Mouse (Mus musculus): ENCODE results near the gene Itpkb. TPM values are rescaled to one million over a fixed set of nuclear protein-coding genes. Genes with fewer than 3 reads are reported as not detected.

Gene Itpkb
- polyA plus RNA-seq, 1 experiment from 2014 or later = 1.3 TPM

DNA sequence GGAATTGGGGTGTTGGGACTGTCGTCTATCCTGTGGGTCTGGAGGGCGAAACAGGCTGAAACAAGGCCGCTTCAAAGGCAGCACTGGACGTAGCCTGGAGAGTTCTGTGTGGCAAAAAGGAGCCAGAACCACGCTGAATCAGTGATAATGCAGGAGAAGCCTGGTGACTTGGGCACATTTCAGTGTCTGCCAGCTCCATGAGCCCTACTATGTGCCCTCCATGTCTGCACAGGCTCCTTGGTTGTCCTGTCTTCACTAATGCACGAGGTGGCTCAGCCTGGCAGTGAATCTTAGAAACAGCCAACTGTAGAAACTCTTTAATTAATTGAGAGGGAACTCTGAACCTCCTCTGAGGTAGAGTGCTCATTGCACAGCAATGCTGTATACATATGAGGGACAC lies 96.1 kb downstream of the Itpkb start:
- Histone ChIP-seq H3K36me3 (no peaks in the 10 kb centered on the region), H3K4me1 (replicated peaks) (peaks cover 30% of the 10 kb centered on the region), H3K27ac (no peak overlapping the region), H3K4me2 (no peak overlapping the region), H3K9me3 (replicated peaks) (no peaks in the 10 kb centered on the region), H3K9ac (no peak overlapping the region), H3K27me3 (peaks cover 5% of the 10 kb centered on the region; the same call in 1 of the 2 replicates), H3K4me3 (replicated peaks) (no peak overlapping the region)
- ATAC-seq (ENCODE audit: low read depth) (no peak), DNase-seq (no peak)
- 65% methylated on average over 6 of the region's 6 CpGs for WGBS (ENCODE audit: insufficient replicate concordance)

DNA sequence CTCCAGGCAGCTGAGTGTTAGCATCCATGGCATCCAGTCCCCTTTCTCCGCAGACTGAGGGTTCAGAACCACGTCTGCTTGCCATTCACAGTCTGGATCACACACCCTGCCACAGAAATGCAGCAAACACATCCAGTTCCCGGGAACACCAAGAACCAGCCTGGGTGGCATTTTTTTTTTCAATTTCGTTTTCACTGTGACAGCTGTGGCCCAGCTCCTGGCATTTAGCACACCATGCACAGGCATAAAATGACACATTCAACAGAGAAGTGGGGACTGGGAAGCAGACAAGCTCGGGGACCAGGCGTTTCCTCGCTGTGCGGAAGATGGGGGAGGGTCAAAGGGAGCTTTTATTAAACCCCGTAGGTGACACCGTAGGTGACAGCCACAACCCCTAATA lies 97.4 kb downstream of the Itpkb start:
- peaks cover 18% of the 10 kb centered on the region for H3K27me3 ChIP-seq
- H3K9ac ChIP-seq = no peak overlapping the region
- no peak overlapping the region for H3K4me3 ChIP-seq (replicated peaks)
- H3K36me3 ChIP-seq = no peaks in the 10 kb centered on the region
- no peak for ATAC-seq (ENCODE audit: low read depth)
- H3K9me3 ChIP-seq (replicated peaks) = no peaks in the 10 kb centered on the region
- 48% methylated on average over 10 of the region's 10 CpGs for WGBS (ENCODE audit: insufficient replicate concordance)
- no peak for DNase-seq
- H3K4me2 ChIP-seq = no peak overlapping the region
- H3K4me1 ChIP-seq (replicated peaks) = peaks cover 22% of the 10 kb centered on the region
- no peak overlapping the region; the same call in 1 of the 2 replicates for H3K27ac ChIP-seq

DNA sequence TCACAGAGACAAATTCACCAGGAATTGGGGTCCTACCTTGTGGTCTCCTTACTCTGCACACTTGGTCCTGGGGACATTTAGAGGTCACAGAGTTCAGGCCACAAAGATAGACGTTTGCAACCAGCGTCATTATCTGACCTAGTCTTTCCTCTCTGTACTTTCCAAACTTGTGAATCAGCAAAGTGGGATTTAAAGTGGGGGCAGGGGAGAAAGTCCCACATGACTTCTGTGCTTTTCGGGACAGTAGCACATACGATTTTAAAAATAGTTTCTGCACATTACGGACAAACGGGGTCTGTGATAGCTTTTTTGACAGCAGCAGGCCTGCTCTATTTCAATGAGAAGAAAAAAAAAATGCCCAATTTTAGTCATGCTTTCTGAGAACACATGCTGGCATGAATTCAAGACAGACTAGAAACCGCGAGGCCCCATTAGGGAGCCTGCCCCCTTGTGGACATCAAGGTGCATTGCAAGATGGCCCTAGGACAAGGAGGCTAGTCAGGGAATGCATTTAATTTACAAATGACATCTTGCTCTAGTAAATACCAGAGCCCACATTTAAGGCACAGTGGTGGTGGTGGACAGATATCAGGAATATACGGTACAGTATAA lies 97.9 kb downstream of the Itpkb start:
- no peak overlapping the region; the same call in 1 of the 2 replicates for H3K27ac ChIP-seq
- peaks cover 23% of the 10 kb centered on the region for H3K27me3 ChIP-seq
- H3K4me2 ChIP-seq = no peak overlapping the region
- H3K36me3 ChIP-seq = no peaks in the 10 kb centered on the region
- H3K4me1 ChIP-seq (replicated peaks) = peaks cover 19% of the 10 kb centered on the region
- 14% methylated on average over 9 of the region's 9 CpGs for WGBS (ENCODE audit: insufficient replicate concordance)
- no peak for DNase-seq
- no peak overlapping the region for H3K9ac ChIP-seq
- ATAC-seq (ENCODE audit: low read depth) = no peak
- H3K9me3 ChIP-seq (replicated peaks) = no peaks in the 10 kb centered on the region
- H3K4me3 ChIP-seq (replicated peaks) = no peak overlapping the region

DNA sequence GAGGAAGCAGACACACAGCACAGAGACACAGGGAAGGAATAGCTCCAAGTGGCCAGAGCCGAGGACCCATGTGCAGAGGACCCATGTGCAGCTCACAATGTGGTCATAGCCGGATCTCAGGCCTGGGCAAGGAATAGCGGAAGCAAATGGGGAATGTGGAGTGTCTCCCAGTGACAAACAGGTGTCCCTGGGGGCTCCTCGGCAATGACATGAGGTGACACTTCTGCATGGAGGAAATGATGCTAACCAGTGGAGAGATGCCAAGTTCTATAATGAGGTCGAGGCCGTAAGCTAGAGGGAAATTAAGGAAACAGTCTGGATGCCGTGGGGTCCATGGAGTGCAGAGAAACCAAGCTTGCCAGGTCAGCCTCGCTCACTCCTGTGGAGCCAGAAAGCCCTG lies 98.6 kb downstream of the Itpkb start:
- H3K9me3 ChIP-seq (replicated peaks) = no peaks in the 10 kb centered on the region
- no peak overlapping the region for H3K9ac ChIP-seq
- H3K27ac ChIP-seq = no peak overlapping the region
- H3K4me2 ChIP-seq = no peak overlapping the region
- DNase-seq = no peak
- ATAC-seq (ENCODE audit: low read depth) = no peak
- H3K4me3 ChIP-seq (replicated peaks) = no peak overlapping the region
- 70% methylated on average over 8 of the region's 8 CpGs for WGBS (ENCODE audit: insufficient replicate concordance)
- no peaks in the 10 kb centered on the region for H3K36me3 ChIP-seq
- peaks cover 30% of the 10 kb centered on the region for H3K27me3 ChIP-seq
- H3K4me1 ChIP-seq (replicated peaks) = peaks cover 21% of the 10 kb centered on the region

DNA sequence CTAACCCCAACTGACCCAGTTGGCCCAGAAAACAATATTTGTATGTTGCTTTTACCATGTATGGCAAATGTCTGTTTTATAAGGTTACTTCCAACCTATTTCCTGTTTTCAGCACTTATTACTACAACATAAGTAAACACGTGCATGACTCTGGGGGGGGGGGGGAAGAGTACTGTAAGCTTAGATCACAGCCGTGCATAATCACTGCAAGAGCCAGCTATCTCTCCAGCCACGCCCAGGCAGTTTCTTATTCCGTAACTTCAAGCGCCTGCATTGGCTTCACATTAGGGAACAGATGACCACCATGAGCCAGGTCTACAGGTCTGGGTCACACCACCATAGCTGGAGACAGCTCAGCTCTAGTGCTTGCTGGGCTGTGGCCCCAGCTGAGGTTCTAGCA lies 99.5 kb downstream of the Itpkb start:
- no peaks in the 10 kb centered on the region for H3K36me3 ChIP-seq
- ATAC-seq (ENCODE audit: low read depth) (no peak), DNase-seq (no peak)
- H3K4me3 ChIP-seq (replicated peaks) = no peak overlapping the region
- peaks cover 21% of the 10 kb centered on the region for H3K4me1 ChIP-seq (replicated peaks)
- no peak overlapping the region for H3K27ac ChIP-seq
- no peak overlapping the region for H3K9ac ChIP-seq
- H3K4me2 ChIP-seq = no peak overlapping the region
- no peaks in the 10 kb centered on the region for H3K9me3 ChIP-seq (replicated peaks)
- 11% methylated on average over 5 of the region's 5 CpGs for WGBS (ENCODE audit: insufficient replicate concordance)
- H3K27me3 ChIP-seq = peaks cover 38% of the 10 kb centered on the region

DNA sequence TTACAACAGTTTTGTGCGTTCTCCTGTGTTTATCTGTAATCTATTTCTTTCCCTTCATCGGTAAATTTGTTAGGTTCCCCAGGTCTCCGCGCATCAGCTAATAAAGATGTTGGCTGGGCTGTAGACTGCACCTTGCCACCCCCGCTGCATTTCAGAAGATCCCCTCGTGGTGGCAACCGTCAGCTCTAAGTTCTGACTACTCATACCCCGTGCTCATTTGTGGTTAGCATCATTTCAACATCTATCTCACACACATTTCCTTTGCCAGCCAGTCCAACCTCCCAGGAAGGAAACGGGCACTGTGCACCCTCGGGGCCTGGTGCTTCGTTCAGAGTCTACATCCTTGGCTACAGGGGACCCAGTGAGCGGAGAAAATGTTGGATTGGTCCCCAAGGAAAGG lies 101.5 kb downstream of the Itpkb start:
- Histone ChIP-seq H3K4me3 (replicated peaks) (no peak overlapping the region), H3K27ac (no peak overlapping the region), H3K4me1 (replicated peaks) (peaks cover 21% of the 10 kb centered on the region), H3K27me3 (peaks cover 41% of the 10 kb centered on the region), H3K9me3 (replicated peaks) (no peaks in the 10 kb centered on the region), H3K4me2 (no peak overlapping the region), H3K9ac (no peak overlapping the region), H3K36me3 (no peaks in the 10 kb centered on the region)
- DNase-seq = peak; percentile 12
- peak; percentile 52; the same call in 1 of the 2 replicates for ATAC-seq (ENCODE audit: low read depth)
- WGBS (ENCODE audit: insufficient replicate concordance) = 15% methylated on average over 12 of the region's 12 CpGs

DNA sequence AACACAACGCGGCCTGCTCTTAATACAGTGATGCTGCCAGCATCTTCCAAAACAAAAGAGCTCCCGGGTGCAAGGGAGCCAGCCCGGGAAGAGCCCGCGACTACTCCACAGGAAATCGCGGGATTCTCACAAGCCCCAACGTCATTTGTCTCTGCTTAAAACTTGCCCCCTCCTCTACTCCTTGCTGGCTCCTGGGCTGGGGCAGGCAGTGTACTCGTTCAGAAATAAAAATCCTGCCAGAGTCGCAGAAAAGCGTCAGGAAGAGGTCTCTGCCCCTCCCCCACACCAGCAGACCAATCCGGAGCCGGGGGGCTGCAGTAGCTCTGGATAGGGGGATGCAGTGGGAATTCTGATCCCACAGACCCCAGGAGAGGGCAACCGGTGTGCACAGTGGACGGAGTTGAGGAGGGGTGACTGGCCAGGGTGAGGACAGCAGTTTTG lies 102.8 kb downstream of the Itpkb start:
- H3K9ac ChIP-seq = no peak overlapping the region
- 6% methylated on average over 16 of the region's 16 CpGs for WGBS (ENCODE audit: insufficient replicate concordance)
- H3K4me3 ChIP-seq (replicated peaks) = no peak overlapping the region
- no peaks in the 10 kb centered on the region for H3K36me3 ChIP-seq
- H3K27me3 ChIP-seq = peaks cover 41% of the 10 kb centered on the region
- no peak overlapping the region for H3K27ac ChIP-seq
- DNase-seq (no peak), ATAC-seq (ENCODE audit: low read depth) (no peak)
- H3K9me3 ChIP-seq (replicated peaks) = no peaks in the 10 kb centered on the region
- peak overlapping the region; percentile 10; the same call in 1 of the 2 replicates for H3K4me2 ChIP-seq
- peaks cover 12% of the 10 kb centered on the region for H3K4me1 ChIP-seq (replicated peaks)

DNA sequence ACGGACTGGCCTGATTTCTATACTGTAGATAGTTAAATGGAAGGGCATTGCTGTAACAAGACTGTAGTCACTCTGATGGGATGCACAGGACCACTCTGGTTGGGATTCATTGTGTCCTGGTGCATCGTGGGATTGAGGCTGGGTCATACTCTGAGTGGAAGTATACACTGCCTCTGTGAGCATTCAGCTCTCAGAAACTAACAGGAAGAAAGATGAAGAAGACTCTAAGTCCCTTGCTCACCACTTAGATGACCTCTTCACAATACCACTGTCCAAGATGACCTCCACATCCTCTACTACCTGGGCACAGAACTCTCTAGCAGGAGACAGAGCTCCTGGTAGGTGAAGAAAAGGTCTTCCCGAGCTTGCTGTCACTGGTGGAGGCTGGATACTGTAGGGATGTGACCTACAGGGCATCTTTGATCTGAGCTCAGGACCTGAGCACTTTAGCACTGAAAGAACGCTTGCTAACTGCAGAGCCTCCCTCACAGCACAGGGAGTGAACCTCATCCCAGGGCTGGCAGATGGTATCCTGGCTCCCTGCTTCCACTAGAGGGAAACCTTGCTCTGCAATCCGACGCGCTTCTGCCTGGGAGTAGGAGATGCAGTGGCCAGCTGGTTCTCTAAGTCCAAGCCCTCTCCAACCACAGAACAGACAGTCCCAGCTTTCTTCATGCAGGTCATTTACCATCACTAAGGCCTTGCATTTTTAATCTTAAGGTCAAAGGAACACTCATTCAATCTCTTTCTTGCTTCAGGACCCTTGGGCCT lies 103.7 kb downstream of the Itpkb start:
- Histone ChIP-seq H3K4me2 (no peak overlapping the region), H3K27me3 (peaks cover 41% of the 10 kb centered on the region), H3K36me3 (no peaks in the 10 kb centered on the region), H3K4me3 (replicated peaks) (no peak overlapping the region), H3K9me3 (replicated peaks) (no peaks in the 10 kb centered on the region), H3K27ac (no peak overlapping the region), H3K4me1 (replicated peaks) (peaks cover 11% of the 10 kb centered on the region), H3K9ac (no peak overlapping the region)
- ATAC-seq (ENCODE audit: low read depth) = 0 out of 2 replicates have a peak, but pooled peaks have one; percentile 44
- WGBS (ENCODE audit: insufficient replicate concordance) = 16% methylated on average over 7 of the region's 7 CpGs
- DNase-seq = no peak

DNA sequence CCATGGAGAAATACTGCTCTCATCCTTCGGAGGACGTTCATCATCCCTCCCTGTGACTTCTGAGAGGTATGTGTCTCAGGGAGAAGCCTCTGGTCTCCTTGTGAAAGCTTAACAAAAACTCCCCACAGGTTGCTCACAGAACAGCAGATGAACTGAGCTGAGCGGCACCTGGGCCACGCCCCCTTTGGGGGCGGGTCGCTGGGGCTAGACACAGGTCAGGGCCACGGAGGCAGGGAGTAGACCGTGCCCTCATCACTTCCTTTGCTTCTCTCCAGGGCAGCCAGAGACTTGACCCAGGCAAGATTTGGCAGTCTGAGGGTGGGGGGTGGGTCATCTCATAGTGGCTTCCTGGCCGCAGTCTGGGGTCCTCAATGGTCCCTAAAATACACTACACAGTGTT lies 104.6 kb downstream of the Itpkb start:
- Histone ChIP-seq H3K27ac (no peak overlapping the region), H3K4me2 (no peak overlapping the region), H3K4me1 (replicated peaks) (peaks cover 7% of the 10 kb centered on the region), H3K9me3 (replicated peaks) (no peaks in the 10 kb centered on the region), H3K27me3 (peaks cover 41% of the 10 kb centered on the region), H3K9ac (no peak overlapping the region), H3K36me3 (no peaks in the 10 kb centered on the region), H3K4me3 (replicated peaks) (no peak overlapping the region)
- no peak for DNase-seq
- 18% methylated on average over 9 of the region's 9 CpGs for WGBS (ENCODE audit: insufficient replicate concordance)
- ATAC-seq (ENCODE audit: low read depth) = no peak

DNA sequence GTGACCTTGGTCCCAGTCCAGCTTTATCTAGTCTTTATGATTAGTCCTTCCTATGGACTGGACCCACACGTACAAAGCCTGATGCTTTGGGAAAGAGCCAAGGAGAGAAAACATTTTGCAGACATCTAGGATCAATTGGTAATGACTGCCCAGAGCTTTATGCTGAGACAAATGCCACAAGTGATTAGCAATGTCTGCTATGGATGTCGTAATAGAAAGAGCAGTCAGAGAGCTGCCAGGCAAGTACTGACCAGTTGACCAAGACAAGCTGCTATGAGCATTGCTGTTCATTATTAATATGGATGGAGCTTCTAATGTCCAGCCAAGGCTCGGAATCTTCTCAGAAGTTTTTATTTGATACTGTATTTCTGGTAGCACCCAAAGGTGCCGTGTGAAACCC lies 109.2 kb downstream of the Itpkb start:
- no peaks in the 10 kb centered on the region for H3K9me3 ChIP-seq (replicated peaks)
- no peaks in the 10 kb centered on the region for H3K4me1 ChIP-seq (replicated peaks)
- no peak for DNase-seq
- H3K27ac ChIP-seq = no peak overlapping the region
- 53% methylated on average over 4 of the region's 4 CpGs for WGBS (ENCODE audit: insufficient replicate concordance)
- H3K9ac ChIP-seq = no peak overlapping the region
- no peaks in the 10 kb centered on the region for H3K36me3 ChIP-seq
- no peak overlapping the region for H3K4me2 ChIP-seq
- H3K27me3 ChIP-seq = peaks cover 16% of the 10 kb centered on the region
- no peak for ATAC-seq (ENCODE audit: low read depth)
- H3K4me3 ChIP-seq (replicated peaks) = no peak overlapping the region

DNA sequence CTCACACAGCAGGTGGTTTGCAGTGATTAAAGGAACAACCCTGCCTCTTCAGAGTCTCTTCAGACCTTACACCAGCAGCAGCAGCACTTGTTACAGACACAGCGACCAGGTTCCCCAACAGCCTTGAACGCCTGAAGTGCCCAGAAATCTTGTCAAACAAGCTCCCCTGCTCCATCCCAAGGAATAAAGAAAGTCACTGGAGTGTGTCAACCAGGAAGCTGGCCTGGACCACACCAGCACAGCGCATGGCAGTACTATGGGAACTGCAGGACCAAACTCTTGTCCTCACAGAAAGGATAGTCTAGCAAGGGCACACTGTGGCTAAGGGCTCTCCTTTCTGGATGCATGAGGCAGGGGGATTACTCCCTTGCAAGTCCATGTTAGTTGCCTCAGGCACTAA lies 114.1 kb downstream of the Itpkb start:
- no peak for ATAC-seq (ENCODE audit: low read depth)
- H3K27me3 ChIP-seq = peaks cover 13% of the 10 kb centered on the region; the same call in 1 of the 2 replicates
- H3K4me1 ChIP-seq (replicated peaks) = no peaks in the 10 kb centered on the region
- H3K36me3 ChIP-seq = no peaks in the 10 kb centered on the region
- WGBS (ENCODE audit: insufficient replicate concordance) = 55% methylated on average over 3 of the region's 3 CpGs
- H3K9ac ChIP-seq = no peak overlapping the region
- no peak overlapping the region for H3K4me2 ChIP-seq
- H3K9me3 ChIP-seq (replicated peaks) = no peaks in the 10 kb centered on the region
- no peak overlapping the region for H3K27ac ChIP-seq
- no peak for DNase-seq
- no peak overlapping the region for H3K4me3 ChIP-seq (replicated peaks)

DNA sequence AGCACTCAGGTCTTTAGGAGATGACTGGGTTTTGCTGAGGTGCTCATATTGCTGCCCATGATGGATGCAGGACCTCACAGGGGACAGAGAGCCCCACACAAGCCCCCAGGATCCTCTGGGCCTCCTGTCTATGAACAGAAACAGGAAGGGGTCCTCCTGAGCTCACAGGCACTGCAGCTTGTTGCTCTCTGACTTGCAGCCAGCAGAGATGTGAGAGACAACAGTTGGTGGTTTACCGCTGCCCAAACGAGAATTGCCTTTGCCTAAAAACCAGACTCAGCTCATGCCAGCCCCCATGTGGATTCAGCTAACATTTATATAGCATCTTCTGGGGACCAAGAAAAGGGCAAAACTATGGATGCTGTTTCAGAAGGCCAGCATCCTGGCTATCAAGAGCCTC lies 119.4 kb downstream of the Itpkb start:
- 35% methylated on average over 2 of the region's 2 CpGs for WGBS (ENCODE audit: insufficient replicate concordance)
- Histone ChIP-seq H3K4me2 (no peak overlapping the region), H3K9me3 (replicated peaks) (no peaks in the 10 kb centered on the region), H3K4me1 (replicated peaks) (no peaks in the 10 kb centered on the region), H3K4me3 (replicated peaks) (no peak overlapping the region), H3K27me3 (0 out of 2 replicates have a peak, but pooled peaks cover 4% of the 10 kb centered on the region), H3K9ac (no peak overlapping the region), H3K27ac (no peak overlapping the region), H3K36me3 (no peaks in the 10 kb centered on the region)
- ATAC-seq (ENCODE audit: low read depth) = no peak
- no peak for DNase-seq

Data from liver, embryonic 13.5 days (tissue).